Mouse (Mus musculus): ENCODE measurements around the gene Swi5. TPM values are rescaled to one million over a fixed set of nuclear protein-coding genes. Genes with fewer than 3 reads are reported as not detected.

Swi5 gene
- polyA plus RNA-seq, 1 experiment from 2014 or later = 369 TPM

DNA sequence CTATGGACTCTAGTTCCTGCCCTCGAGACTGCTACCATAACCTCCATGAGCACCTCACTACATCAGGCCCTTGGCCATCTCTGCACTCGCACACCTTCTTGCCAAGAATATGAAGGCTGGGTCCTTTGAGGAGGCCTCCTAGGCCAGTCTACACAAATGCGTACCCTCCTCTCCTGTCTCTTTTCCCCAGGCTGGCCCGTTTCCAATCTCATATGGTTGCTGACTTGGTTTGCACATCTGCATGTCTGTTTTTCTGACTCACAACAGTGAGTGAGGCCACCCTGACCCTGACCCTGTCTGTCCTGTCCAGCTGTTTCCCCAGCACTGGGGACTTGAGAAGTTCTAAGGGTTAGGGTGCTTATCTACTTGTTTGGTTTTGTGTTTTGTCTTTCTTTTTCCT lies 41.1 kb downstream of the Swi5 start:
- no peaks in the 10 kb centered on the region for H3K27me3 ChIP-seq (replicated peaks; ENCODE audit: control insufficient read depth, insufficient read depth, low read length)
- no peaks in the 10 kb centered on the region for H3K4me1 ChIP-seq (replicated peaks; ENCODE audit: control insufficient read depth, insufficient read depth, low read length)
- no peak overlapping the region for H3K9ac ChIP-seq (ENCODE audit: low read depth, low read length)
- no peaks in the 10 kb centered on the region for H3K9me3 ChIP-seq (ENCODE audit: control insufficient read depth, low read length)
- no peak overlapping the region for H3K27ac ChIP-seq (ENCODE audit: low read depth, low read length)
- peaks cover 29% of the 10 kb centered on the region for H3K36me3 ChIP-seq (ENCODE audit: control insufficient read depth, insufficient read depth, low read length)
- WGBS = 76% methylated on average over 4 of the region's 4 CpGs
- DNase-seq (ENCODE audit: low spot score) = no peak
- no peak for ATAC-seq (replicated peaks; ENCODE audit: low FRiP score)
- no peak overlapping the region for H3K4me2 ChIP-seq
- H3K4me3 ChIP-seq (ENCODE audit: low read depth, low read length) = no peak overlapping the region

DNA sequence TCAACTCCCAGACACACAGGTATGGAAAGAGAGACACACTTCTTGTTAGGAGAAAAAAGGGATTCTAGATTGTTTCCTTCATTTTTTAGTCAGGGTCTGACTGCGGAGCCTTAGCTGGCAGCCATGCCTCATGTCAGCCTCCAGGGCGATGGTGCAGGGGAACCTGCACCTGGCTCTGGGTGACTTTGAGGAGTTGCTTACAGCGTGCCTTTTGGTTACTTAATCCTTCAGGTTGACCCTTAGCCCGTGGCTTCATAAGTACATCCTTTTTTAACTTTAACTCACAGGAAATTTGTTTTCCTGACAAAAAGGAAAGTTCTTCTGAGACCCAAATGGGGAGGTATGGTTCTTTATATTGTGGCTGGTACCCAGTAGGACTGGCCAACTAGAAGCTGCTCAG lies 44.9 kb downstream of the Swi5 start:
- H3K4me2 ChIP-seq = no peak overlapping the region
- no peaks in the 10 kb centered on the region for H3K9me3 ChIP-seq (ENCODE audit: control insufficient read depth, low read length)
- 81% methylated on average over 4 of the region's 4 CpGs for WGBS
- no peaks in the 10 kb centered on the region for H3K27me3 ChIP-seq (replicated peaks; ENCODE audit: control insufficient read depth, insufficient read depth, low read length)
- H3K4me3 ChIP-seq (ENCODE audit: low read depth, low read length) = no peak overlapping the region
- H3K36me3 ChIP-seq (ENCODE audit: control insufficient read depth, insufficient read depth, low read length) = peaks cover 16% of the 10 kb centered on the region
- H3K4me1 ChIP-seq (replicated peaks; ENCODE audit: control insufficient read depth, insufficient read depth, low read length) = no peaks in the 10 kb centered on the region; the same call in 1 of the 2 replicates
- ATAC-seq (replicated peaks; ENCODE audit: low FRiP score) (no peak), DNase-seq (ENCODE audit: low spot score) (no peak)
- no peak overlapping the region for H3K27ac ChIP-seq (ENCODE audit: low read depth, low read length)
- no peak overlapping the region for H3K9ac ChIP-seq (ENCODE audit: low read depth, low read length)

GRCm38 (mm10) chr2:32240591-32240990 lies 47.3 kb downstream of the Swi5 start:
- no peak overlapping the region for H3K27ac ChIP-seq (ENCODE audit: low read depth, low read length)
- H3K4me2 ChIP-seq = no peak overlapping the region
- ATAC-seq (replicated peaks; ENCODE audit: low FRiP score) = no peak
- no peak overlapping the region for H3K4me3 ChIP-seq (ENCODE audit: low read depth, low read length)
- H3K27me3 ChIP-seq (replicated peaks; ENCODE audit: control insufficient read depth, insufficient read depth, low read length) = no peaks in the 10 kb centered on the region
- no peak overlapping the region for H3K9ac ChIP-seq (ENCODE audit: low read depth, low read length)
- peaks cover 16% of the 10 kb centered on the region for H3K36me3 ChIP-seq (ENCODE audit: control insufficient read depth, insufficient read depth, low read length)
- no peaks in the 10 kb centered on the region; the same call in 1 of the 2 replicates for H3K4me1 ChIP-seq (replicated peaks; ENCODE audit: control insufficient read depth, insufficient read depth, low read length)
- 86% methylated on average over 5 of the region's 5 CpGs for WGBS
- no peak for DNase-seq (ENCODE audit: low spot score)
- H3K9me3 ChIP-seq (ENCODE audit: control insufficient read depth, low read length) = no peaks in the 10 kb centered on the region

DNA sequence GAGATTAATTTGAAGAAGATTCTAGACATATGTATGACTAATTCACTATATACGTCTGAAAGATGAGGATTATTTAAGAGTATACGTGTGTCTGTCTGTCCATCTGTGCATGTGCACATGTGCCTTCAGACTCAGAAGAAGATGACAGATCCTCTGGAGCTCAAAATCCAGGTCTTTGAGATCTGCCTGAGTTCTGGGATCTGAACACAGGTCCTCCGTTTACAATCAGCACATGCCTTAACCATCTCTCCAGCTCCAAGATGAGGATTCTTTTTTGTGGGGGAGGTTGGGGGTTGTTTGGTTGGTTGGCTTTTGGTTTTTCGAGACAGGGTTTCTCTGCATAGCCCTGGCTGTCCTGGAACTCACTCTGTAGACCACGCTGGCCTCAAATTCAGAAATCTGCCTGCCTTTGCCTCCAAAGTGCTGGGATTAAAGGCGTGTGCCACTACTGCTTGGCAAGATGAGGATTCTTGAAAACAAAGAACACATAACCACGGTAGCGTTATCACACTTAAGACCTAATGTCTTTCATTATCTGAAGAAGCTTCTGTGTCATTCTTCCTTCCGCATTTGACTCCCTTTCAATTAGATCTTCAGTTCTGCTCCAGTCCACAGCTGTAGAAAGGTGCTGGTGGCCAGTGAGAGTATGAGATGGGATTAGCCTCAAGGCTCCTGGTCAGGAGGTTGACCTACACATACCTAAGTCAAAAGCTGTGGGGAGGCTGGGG lies 49.0 kb downstream of the Swi5 start:
- Histone ChIP-seq H3K4me2 (no peak overlapping the region), H3K27me3 (replicated peaks; ENCODE audit: control insufficient read depth, insufficient read depth, low read length) (no peaks in the 10 kb centered on the region), H3K9me3 (ENCODE audit: control insufficient read depth, low read length) (no peaks in the 10 kb centered on the region), H3K36me3 (ENCODE audit: control insufficient read depth, insufficient read depth, low read length) (peaks cover 10% of the 10 kb centered on the region), H3K27ac (ENCODE audit: low read depth, low read length) (no peak overlapping the region), H3K4me3 (ENCODE audit: low read depth, low read length) (no peak overlapping the region), H3K9ac (ENCODE audit: low read depth, low read length) (no peak overlapping the region), H3K4me1 (replicated peaks; ENCODE audit: control insufficient read depth, insufficient read depth, low read length) (peaks cover 12% of the 10 kb centered on the region)
- 75% methylated on average over 9 of the region's 9 CpGs for WGBS
- DNase-seq (ENCODE audit: low spot score) = no peak
- ATAC-seq (replicated peaks; ENCODE audit: low FRiP score) = no peak

- H3K27ac ChIP-seq (ENCODE audit: low read depth, low read length) = peak overlapping the region; percentile 88; the same call in 1 of the 2 replicates
- peak overlapping the region; percentile 78 for H3K4me3 ChIP-seq (ENCODE audit: low read depth, low read length)
- ATAC-seq (replicated peaks; ENCODE audit: low FRiP score) (no peak), DNase-seq (ENCODE audit: low spot score) (no peak)
- H3K4me2 ChIP-seq = peak overlapping the region; percentile 92
- 43% methylated on average over 4 of the region's 4 CpGs for WGBS
- peaks cover 12% of the 10 kb centered on the region for H3K4me1 ChIP-seq (replicated peaks; ENCODE audit: control insufficient read depth, insufficient read depth, low read length)
- H3K36me3 ChIP-seq (ENCODE audit: control insufficient read depth, insufficient read depth, low read length) = peaks cover 12% of the 10 kb centered on the region
- no peaks in the 10 kb centered on the region for H3K9me3 ChIP-seq (ENCODE audit: control insufficient read depth, low read length)
- H3K9ac ChIP-seq (ENCODE audit: low read depth, low read length) = peak overlapping the region; percentile 79
- no peaks in the 10 kb centered on the region for H3K27me3 ChIP-seq (replicated peaks; ENCODE audit: control insufficient read depth, insufficient read depth, low read length)
These were observed 50.3 kb downstream of the Swi5 start for GRCm38 (mm10) chr2:32237571-32237970.

DNA sequence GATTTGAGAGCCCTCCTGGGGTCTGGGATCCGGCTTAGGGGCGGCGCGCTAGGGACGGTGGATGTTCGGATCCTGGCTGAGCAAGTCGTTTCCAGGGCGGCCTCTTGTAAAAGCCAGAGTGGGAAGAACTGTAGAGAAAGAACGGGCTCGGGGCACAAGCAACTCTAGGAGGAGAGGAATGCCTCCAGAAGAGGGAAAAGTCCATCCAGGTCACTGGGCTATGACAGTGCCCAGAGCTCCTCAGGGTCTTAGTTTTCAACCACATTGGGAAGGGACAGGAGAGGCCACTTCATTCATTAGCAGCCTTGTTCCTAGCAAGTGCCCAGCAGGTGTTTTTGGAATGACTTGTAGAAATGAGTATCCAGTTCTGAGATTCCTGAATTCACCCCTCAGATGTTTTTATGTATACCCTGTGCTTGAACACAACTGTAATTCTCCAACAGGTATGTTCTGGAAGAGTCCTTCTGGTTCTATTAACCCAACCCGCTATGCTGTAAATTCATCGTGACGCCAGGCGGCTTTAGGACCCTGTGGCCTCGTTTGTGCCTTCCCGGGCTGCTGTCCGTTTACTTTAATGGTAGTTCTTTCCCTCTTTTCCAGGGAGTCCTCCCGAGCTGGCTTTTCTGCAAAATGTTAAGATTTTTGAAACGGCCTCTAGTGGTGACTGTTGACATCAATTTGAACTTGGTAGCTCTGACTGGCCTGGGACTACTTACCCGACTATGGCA lies 51.0 kb downstream of the Swi5 start:
- WGBS = under 1% methylated on average over 20 of the region's 20 CpGs
- peaks cover 17% of the 10 kb centered on the region for H3K36me3 ChIP-seq (ENCODE audit: control insufficient read depth, insufficient read depth, low read length)
- H3K4me2 ChIP-seq = peak overlapping the region; percentile 92
- H3K9ac ChIP-seq (ENCODE audit: low read depth, low read length) = peak overlapping the region; percentile 79
- no peaks in the 10 kb centered on the region for H3K9me3 ChIP-seq (ENCODE audit: control insufficient read depth, low read length)
- peak overlapping the region; percentile 88 for H3K27ac ChIP-seq (ENCODE audit: low read depth, low read length)
- peak overlapping the region; percentile 78 for H3K4me3 ChIP-seq (ENCODE audit: low read depth, low read length)
- H3K27me3 ChIP-seq (replicated peaks; ENCODE audit: control insufficient read depth, insufficient read depth, low read length) = no peaks in the 10 kb centered on the region
- peak; percentile 41 for DNase-seq (ENCODE audit: low spot score)
- peak; percentile 40 for ATAC-seq (replicated peaks; ENCODE audit: low FRiP score)
- peaks cover 12% of the 10 kb centered on the region for H3K4me1 ChIP-seq (replicated peaks; ENCODE audit: control insufficient read depth, insufficient read depth, low read length)

- ATAC-seq (replicated peaks; ENCODE audit: low FRiP score) (peak; percentile 88), DNase-seq (ENCODE audit: low spot score) (peak; percentile 91)
- H3K4me2 ChIP-seq = peak within 1 kb of the TSS; percentile 92
- H3K4me3 ChIP-seq (ENCODE audit: low read depth, low read length) = peak within 1 kb of the TSS; percentile 78
- H3K9ac ChIP-seq (ENCODE audit: low read depth, low read length) = peak within 1 kb of the TSS; percentile 79
- H3K9me3 ChIP-seq (ENCODE audit: control insufficient read depth, low read length) = no peaks in the 10 kb centered on the region
- H3K27ac ChIP-seq (ENCODE audit: low read depth, low read length) = peak within 1 kb of the TSS; percentile 88
- no peaks in the 10 kb centered on the region for H3K27me3 ChIP-seq (replicated peaks; ENCODE audit: control insufficient read depth, insufficient read depth, low read length)
- WGBS = under 1% methylated on average over 54 of the region's 54 CpGs
- peaks cover 20% of the 10 kb centered on the region for H3K36me3 ChIP-seq (ENCODE audit: control insufficient read depth, insufficient read depth, low read length)
- H3K4me1 ChIP-seq (replicated peaks; ENCODE audit: control insufficient read depth, insufficient read depth, low read length) = peaks cover 12% of the 10 kb centered on the region
These were observed 51.8 kb downstream of the Swi5 start, which contains the start of gene Pomt1 for GRCm38 (mm10) chr2:32235886-32236759. Gene Pomt1 (plus strand): TSS chr2:32236590.

- H3K4me2 ChIP-seq = peak overlapping the region; percentile 92
- H3K4me1 ChIP-seq (replicated peaks; ENCODE audit: control insufficient read depth, insufficient read depth, low read length) = peaks cover 12% of the 10 kb centered on the region
- no peaks in the 10 kb centered on the region for H3K9me3 ChIP-seq (ENCODE audit: control insufficient read depth, low read length)
- H3K36me3 ChIP-seq (ENCODE audit: control insufficient read depth, insufficient read depth, low read length) = peaks cover 26% of the 10 kb centered on the region
- 27% methylated on average over 7 of the region's 7 CpGs for WGBS
- DNase-seq (ENCODE audit: low spot score) (no peak), ATAC-seq (replicated peaks; ENCODE audit: low FRiP score) (no peak)
- H3K27me3 ChIP-seq (replicated peaks; ENCODE audit: control insufficient read depth, insufficient read depth, low read length) = no peaks in the 10 kb centered on the region
- peak overlapping the region; percentile 78 for H3K4me3 ChIP-seq (ENCODE audit: low read depth, low read length)
- H3K27ac ChIP-seq (ENCODE audit: low read depth, low read length) = peak overlapping the region; percentile 88
- peak overlapping the region; percentile 79 for H3K9ac ChIP-seq (ENCODE audit: low read depth, low read length)
These were observed 52.4 kb downstream of the Swi5 start for GRCm38 (mm10) chr2:32235433-32235832.
